Mouse (Mus musculus): Measurements from ENCODE around the gene Six3.

The Six3 gene

GRCm38 (mm10) chr17:85613266-85613860 is at the start of gene Six3:
Gene Six3, plus strand, starts transcription at chr17:85613608.
- DNase-seq: no peak

GRCm38 (mm10) chr17:85564107-85564506 is 49.3 kb upstream of the Six3 start:
- no peak for DNase-seq

- no peak for DNase-seq
Measured at GRCm38 (mm10) chr17:85574023-85574422, 39.4 kb upstream of the Six3 start.

- DNase-seq: no peak
Measured at GRCm38 (mm10) chr17:85578290-85578689, 35.1 kb upstream of the Six3 start.

- no peak for DNase-seq
Measured at GRCm38 (mm10) chr17:85579350-85579749, 34.1 kb upstream of the Six3 start.

GRCm38 (mm10) chr17:85580221-85580620 is 33.2 kb upstream of the Six3 start:
- DNase-seq: no peak

GRCm38 (mm10) chr17:85584170-85584569 is 29.2 kb upstream of the Six3 start:
- no peak for DNase-seq

GRCm38 (mm10) chr17:85584573-85584972 is 28.8 kb upstream of the Six3 start:
- DNase-seq: no peak

GRCm38 (mm10) chr17:85585779-85586178 is 27.6 kb upstream of the Six3 start:
- DNase-seq: no peak

GRCm38 (mm10) chr17:85591976-85592375 is 21.4 kb upstream of the Six3 start:
- no peak for DNase-seq

- no peak for DNase-seq
Measured at GRCm38 (mm10) chr17:85595853-85596252, 17.6 kb upstream of the Six3 start.

- no peak for DNase-seq
Measured at GRCm38 (mm10) chr17:85596341-85596890, 17.0 kb upstream of the Six3 start.

GRCm38 (mm10) chr17:85599520-85599919 is 13.9 kb upstream of the Six3 start:
- DNase-seq: no peak

- no peak for DNase-seq
Measured at GRCm38 (mm10) chr17:85606463-85606862, 6.9 kb upstream of the Six3 start.

- DNase-seq: no peak
Measured at GRCm38 (mm10) chr17:85607556-85608365, 5.6 kb upstream of the Six3 start.

- no peak for DNase-seq
Measured at GRCm38 (mm10) chr17:85608366-85609093, 4.9 kb upstream of the Six3 start.

- DNase-seq: no peak
Measured at GRCm38 (mm10) chr17:85609094-85609425, 4.3 kb upstream of the Six3 start.

- no peak for DNase-seq
Measured at GRCm38 (mm10) chr17:85609621-85610392, 3.6 kb upstream of the Six3 start.

GRCm38 (mm10) chr17:85610393-85611115 is 2.9 kb upstream of the Six3 start:
- no peak for DNase-seq

- no peak for DNase-seq
Measured at GRCm38 (mm10) chr17:85611521-85612515, 1.6 kb upstream of the Six3 start.
